Mouse (Mus musculus) yolk sac, embryonic 10.5 days (tissue): ENCODE results near the gene Akap7.
A peak's percentile ranks its signal among the peaks of the same experiment; 100 is the strongest.
"Not testable (repeated sequence)": the region's sequence is repeated elsewhere in the genome, so short reads cannot be mapped to it uniquely, and the experiment has no call there.

ENCODE experiments used
- DNase-seq: peaks from one replicate; pipeline ENCODE4 v3.0.0-alpha.2; 2017; ENCODE audit warnings: low spot score

The Akap7 gene

GRCm38 (mm10) chr10:25191166-25191565 lies 116.5 kb downstream of the Akap7 start:
- DNase-seq = no peak

DNA sequence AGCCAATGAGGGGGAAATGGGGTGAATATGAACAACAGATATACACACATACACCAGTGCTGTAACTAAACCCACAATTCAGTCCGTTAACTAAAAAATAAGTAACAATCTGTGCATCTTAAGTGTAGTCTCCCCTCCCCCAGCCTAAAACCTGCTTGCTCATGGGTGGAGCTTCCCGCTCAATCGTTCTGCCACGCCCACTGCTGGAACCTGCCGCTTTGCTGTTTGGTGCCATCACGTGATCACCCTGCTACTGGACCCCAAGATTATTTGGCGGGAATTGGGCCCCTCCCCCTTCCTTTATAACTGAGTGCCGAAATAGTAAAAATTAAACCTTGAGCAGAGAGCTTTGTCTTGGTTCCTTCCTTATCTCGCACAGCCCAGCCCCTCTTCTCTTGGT lies 121.4 kb downstream of the Akap7 start:
- DNase-seq = not testable (repeated sequence)

DNA sequence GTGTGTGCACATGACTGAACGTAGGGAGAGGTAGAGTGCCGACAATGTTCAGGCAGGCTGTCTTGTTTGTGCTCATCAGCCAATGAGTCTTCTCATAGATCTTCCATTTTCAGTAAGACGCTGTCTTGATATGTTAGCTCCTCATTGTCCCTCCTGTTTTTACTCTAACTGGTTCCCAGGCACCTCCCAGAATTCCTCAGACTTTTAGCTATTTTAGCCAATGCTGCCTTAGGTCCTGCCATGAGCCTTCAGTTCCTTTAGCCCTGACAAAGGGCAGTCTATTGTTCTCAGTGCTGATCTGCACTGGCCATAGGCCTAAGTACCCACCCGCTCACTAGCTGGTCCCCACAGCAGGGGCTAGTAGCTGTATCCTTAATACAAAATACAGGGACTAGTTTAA lies 122.0 kb downstream of the Akap7 start:
- DNase-seq = no peak

- DNase-seq = no peak
Measured at GRCm38 (mm10) chr10:25184819-25185603, 122.7 kb downstream of the Akap7 start.

DNA sequence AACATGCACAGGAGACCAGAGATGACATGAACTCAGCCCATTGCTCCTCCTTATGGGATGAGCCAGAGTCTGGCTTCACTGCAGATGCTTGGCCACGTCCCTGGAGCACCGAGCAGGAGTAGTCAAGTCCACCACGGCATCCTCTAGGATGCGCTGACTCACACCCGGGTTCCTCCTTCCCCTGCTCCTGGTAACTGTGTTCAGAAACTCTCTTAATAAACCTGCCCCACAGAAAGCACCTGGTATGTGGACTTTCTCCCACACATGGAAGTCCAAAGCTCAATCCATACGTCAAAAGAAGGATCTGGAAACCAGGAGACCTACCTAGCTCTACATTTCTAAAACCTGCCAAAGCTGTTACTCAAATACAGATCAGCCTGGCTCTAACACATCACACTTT lies 124.4 kb downstream of the Akap7 start:
- DNase-seq = no peak

GRCm38 (mm10) chr10:25179030-25179429 lies 128.6 kb downstream of the Akap7 start:
- DNase-seq = no peak

DNA sequence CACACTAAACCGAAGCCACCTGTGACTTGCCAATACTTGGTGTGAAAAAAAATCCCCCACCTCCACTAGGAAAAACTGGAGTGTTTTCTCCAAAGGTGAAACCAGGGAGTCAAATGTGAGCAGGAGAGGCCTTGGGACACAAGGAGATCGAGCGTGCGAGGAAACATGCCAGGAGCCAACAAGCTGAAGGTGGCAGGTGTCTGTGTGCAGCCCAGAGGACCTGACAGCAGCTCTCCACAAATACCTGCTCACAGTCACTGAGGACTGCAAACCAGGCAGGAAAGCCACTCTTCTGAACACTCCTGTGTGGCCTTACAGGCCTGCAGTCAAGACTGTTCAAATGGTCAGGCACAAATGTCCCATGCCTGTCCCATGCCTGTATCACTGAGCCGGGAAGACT lies 130.4 kb downstream of the Akap7 start:
- no peak for DNase-seq

DNA sequence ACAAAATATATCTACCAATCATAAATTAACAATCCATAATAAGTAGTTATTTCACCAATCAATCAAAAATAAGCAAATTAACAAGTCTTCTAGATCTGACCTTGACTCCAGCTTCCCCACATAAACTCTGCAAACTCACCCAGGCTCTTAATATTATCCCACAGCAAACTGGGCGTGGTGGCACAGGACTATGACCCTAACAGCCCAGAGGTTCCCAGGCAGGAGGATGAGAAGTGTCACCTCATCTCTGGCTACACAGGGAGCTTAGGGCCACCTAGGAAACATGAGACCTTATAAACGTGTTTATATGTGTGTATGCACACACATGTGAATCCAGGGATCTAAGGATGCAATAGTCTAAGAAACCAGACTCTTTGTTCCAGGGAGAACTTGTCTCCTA lies 132.8 kb downstream of the Akap7 start:
- DNase-seq = no peak

DNA sequence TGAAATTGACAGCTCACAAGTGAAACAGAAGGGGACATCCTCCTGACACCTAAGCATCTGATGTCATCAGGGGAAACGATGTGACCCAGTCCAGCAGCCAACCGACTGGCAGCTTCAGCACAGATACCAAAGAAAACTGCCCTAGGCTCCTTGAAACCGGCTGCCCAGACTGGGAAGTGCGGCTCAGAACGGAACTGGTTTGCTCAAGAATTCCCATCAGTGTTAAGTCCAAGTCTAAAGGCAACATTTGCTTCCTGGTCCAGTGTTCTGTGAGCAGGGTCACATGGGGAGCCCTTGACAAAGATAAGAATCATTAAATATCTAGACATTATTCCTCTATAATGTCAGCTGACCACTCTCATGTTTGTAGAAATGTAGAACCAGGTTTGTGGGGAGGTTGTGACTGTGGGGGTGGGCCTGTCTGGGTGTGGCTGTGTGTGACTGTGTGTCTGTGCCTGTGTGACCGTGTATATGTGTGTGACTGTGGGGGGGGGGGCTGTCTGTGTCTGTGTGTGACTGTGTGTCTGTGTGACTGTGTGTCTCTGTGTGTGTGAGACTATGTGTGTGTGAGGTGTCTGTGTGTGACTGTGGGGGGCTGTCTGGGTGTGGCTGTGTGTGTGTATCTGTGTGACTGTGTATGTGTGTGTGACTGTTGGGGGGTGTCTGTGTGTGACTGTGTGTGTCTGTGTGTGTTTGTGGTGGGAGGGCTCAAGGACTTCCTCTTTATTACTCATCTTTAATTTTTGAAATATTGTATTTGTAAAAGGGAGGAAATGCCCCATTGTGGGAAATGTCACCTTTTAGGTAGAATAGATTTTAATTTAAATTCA lies 140.1 kb downstream of the Akap7 start:
- no peak for DNase-seq

DNA sequence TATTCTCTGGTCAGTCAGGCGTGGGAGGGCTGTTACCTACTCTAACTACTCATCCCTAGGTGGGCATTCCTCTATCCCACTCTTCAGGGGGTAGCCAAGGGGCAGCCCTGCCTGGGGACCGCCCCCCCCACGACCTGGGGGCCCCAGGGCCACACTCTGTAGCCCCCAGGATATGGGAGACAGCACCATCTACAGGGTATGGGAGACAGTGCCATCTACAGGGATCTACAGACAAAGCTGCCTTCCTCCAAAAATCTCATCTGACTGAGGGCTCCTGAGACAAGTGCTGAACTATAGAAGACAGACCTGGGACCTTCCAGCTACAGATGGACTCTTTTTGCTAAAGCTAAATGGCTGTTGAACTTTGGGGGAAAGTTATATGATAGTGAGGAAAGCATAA lies 144.2 kb downstream of the Akap7 start:
- not testable (repeated sequence) for DNase-seq

- no peak for DNase-seq
Measured at GRCm38 (mm10) chr10:25161701-25162100, 146.0 kb downstream of the Akap7 start.

GRCm38 (mm10) chr10:25158651-25159050 lies 149.0 kb downstream of the Akap7 start:
- no peak for DNase-seq

DNA sequence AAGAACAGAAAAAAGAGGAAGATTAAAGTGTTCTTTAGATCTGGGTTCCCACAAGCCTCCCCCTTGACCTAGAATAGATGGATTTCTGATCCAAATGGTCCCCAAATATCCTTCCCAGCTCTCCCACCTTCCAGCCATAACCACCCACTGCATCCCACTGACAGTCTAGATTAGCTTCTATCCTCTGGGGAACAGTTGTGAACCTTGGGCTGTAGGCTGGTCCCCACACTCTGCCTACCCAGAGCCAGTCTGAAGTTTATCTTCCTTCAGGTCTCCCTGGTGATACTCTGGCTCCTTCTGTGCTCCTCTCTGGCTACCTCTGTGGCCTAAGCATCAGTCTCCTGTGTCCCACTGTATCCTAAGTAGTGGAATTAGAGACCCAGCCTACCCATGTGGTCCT lies 150.3 kb downstream of the Akap7 start:
- DNase-seq = no peak

DNA sequence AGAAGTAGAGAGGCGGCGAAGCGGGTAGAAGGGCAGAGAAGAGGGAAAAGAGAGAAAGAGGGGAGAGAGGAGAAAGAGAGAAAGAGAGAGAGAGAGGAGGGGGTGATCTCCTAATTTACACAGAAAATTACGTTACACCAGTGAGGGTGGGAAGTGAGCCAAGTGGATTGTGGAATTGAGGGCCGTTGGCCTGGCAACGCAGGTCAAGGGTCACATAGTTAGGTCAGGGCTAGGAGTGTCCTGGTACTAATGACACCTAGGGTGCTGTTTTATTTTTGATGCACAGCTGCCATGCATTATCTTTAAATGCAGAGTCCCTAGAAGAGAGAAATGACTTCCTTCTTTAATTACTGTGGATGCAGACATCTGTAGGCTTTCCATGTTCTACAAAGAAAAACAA lies 153.4 kb downstream of the Akap7 start:
- DNase-seq = no peak

- DNase-seq = no peak
Measured at GRCm38 (mm10) chr10:25151172-25151800, 156.4 kb downstream of the Akap7 start.

GRCm38 (mm10) chr10:25145851-25146250 lies 161.8 kb downstream of the Akap7 start:
- no peak for DNase-seq

- no peak for DNase-seq
Measured at GRCm38 (mm10) chr10:25144787-25145761, 162.6 kb downstream of the Akap7 start.

GRCm38 (mm10) chr10:25141781-25142180 lies 165.9 kb downstream of the Akap7 start:
- no peak for DNase-seq

GRCm38 (mm10) chr10:25140155-25140755 lies 167.4 kb downstream of the Akap7 start:
- DNase-seq = no peak

DNA sequence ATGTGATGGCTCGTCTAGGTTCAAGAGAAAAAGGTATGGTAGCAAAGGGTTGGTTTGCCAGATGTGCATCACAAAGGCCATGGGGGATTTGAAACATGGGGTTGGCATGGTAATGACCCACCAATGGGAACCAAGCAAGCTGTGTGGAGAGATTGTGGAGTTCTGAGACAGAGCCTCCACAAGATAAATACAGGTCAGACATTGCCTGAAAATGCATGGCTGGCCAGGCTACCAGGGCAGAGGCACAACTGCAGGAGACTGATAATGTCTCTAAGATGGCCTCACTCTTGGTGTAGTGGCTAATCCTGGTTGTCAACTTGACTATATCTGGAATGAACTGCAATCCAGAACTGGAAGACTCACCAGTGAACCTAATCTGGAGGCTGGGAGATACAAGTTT lies 174.1 kb downstream of the Akap7 start:
- DNase-seq = no peak

GRCm38 (mm10) chr10:25128455-25128863 lies 179.2 kb downstream of the Akap7 start:
- DNase-seq = peak; percentile 71
